Mouse (Mus musculus) embryonic stem cell, embryonic (primary cell): ENCODE measurements around the gene Skap1.

ENCODE experiments used
- CTCF ChIA-PET, 4 experiments: fragments of 300-600 bp in 2 of 4; fragments of 350-600 bp in 2 of 4; sonication (Branson Sonifier 250); formaldehyde crosslinking; loops; one replicate each; lab custom pipeline; 2022; ENCODE audit warnings: inconsistent platforms in 2 of 4; lab: Charles Lee
- POLR2A ChIA-PET, 4 experiments: fragments of 300-600 bp in 2 of 4; fragments of 350-600 bp in 2 of 4; sonication (Branson Sonifier 250); formaldehyde crosslinking; loops; one replicate each; lab custom pipeline; 2022; ENCODE audit warnings: antibody characterized with exemption in 4 of 4, inconsistent platforms in 1 of 4; lab: Charles Lee

The Skap1 gene

DNA sequence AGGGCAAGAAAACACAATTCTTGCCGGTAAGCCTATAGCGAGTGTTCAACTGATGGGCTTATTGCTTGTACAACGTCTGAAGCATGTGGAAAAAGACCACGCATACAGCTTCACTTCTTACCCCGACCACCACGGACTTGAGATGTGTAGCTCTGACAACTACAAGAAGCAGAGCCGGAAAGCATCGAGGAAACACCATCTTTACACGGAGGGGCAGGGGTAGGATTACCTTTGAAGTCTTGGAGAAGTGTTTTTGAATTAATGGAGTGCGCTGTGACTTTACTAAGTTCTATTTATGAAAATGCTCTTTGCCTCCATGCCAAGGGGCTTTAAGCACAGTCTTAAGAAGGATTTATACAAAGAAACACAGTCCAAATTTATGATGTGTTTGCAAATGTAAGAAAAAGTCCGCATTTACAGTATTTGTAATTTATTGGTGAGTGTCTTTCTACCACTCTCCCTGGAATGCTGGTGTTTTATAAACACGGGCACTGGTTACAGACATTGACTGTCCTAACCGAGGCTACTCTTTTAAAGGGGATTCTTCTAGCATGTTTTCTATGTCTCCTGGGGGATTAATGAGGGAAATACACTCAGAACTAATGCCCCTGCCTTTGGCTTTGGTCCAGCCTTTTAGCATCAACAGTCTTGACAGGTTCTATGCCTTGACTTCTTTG is 67.5 kb downstream of the Skap1 start:
- ChIA-PET POLR2A (interaction anchor here in 1 of 4 experiments (0.6 kb wide), 1 partner anchor 124 kb away, joined by 4 read pairs; no protein-coding TSS in a partner anchor), CTCF (interaction anchor here (0.6 to 1.3 kb wide), 9 partner anchors 93 to 484 kb away, joined by 3 to 10 read pairs (median 4); no protein-coding TSS in a partner anchor)

DNA sequence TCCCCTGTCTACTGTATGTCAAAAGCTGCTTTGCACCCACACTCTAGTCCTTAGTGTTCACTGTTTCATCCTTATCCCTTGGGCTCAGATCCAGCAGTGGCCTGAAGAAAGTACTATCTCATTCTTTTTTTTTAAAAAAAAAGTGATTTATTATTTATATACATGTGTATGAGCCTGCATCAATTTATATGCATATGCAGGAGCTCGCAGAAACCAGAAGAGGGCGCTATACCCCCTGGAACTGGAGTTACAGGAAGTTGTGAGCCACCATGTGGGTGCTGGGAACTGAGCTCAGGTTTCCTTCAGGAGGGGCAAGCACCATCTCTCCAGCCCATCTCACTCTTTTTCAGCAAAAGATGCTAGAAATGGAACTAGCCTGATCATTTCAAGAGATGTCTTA is 70.1 kb downstream of the Skap1 start:
- ChIA-PET CTCF (interaction anchor here (0.5 to 3.2 kb wide), 25 partner anchors 8 to 417 kb away, joined by 3 to 21 read pairs (median 4); partner anchors contain the start of gene Hoxb5 (in 2 of the 4)), POLR2A (interaction anchor here in 3 of 4 experiments (0.6 to 0.8 kb wide), 5 partner anchors 9 to 878 kb away, joined by 3 to 4 read pairs (median 3); no protein-coding TSS in a partner anchor)

DNA sequence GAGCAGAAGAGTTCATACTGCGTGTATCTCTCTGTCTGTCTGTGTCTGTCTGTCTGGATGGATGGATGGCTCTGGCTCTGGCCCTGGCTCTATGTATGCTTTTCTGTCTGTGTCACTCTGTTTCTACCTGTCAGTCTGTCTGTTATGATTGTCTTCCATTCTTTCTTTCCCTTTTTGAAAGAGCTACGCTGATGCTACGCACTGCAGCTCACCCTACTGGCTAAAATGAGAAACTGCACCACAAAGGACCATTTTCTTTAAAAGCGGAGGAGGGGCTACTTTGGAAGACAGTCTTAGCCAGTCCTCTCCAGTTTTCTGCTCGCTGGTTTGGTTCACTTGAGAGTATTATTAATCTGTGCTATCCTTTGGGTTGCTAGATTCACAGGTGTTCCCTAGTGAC is 71.8 kb downstream of the Skap1 start:
- ChIA-PET CTCF (interaction anchor here (0.5 to 3.2 kb wide), 37 partner anchors 9 to 326 kb away, joined by 3 to 21 read pairs (median 3); partner anchors contain the start of genes Hoxb5 (in 1 of the 4) and Hoxb9 (in 1 of the 4)), POLR2A (interaction anchor here (0.6 to 1.0 kb wide), 4 partner anchors 9 to 232 kb away, joined by 3 read pairs; no protein-coding TSS in a partner anchor)

DNA sequence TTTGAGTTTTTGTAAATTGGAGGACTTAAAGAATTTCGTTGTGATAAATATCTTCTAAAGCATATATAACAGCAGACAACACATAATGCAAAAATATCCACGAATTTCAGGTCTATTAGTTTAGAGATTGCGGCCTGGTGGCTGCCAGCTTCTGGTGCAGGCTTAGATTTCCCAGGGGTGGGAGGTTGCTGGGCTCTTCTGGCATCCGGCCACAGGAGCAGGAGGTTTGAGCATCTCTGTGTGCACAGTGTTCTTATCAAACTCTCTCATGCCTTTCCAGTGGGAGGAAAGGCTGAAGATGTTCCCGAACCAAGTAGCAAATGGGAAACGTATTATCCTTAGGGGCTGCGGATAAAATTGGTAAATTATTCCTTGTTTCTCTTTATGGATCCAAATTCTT is 77.6 kb downstream of the Skap1 start:
- ChIA-PET CTCF (interaction anchor here in 1 of 4 experiments (1.6 kb wide), 1 partner anchor 263 kb away, joined by 3 read pairs; no protein-coding TSS in a partner anchor), POLR2A (interaction anchor here in 3 of 4 experiments (0.6 to 0.7 kb wide), 4 partner anchors 42 to 186 kb away, joined by 3 to 15 read pairs (median 6); no protein-coding TSS in a partner anchor)

DNA sequence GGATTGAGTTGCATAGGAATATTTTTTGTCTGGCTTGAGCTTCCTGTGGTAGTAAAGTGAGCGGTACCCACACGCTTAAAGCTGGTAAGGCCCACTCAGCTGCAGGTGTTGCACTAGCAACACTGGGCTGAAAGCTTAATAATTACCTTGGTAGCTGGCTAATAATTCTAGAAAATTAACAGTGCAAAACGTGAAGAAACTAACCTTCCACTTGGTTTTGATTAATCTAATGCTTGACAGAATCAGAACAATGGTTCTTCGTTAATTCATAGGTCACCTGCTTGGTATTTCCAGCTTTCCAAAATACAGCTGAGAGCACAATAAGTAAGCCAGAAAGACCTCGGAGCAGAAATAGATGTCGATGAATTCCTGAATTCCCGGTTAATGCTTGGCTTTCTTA is 78.2 kb downstream of the Skap1 start:
- ChIA-PET POLR2A (interaction anchor here in 2 of 4 experiments (0.6 to 0.7 kb wide), 3 partner anchors 43 to 153 kb away, joined by 3 to 15 read pairs (median 7); no protein-coding TSS in a partner anchor), CTCF (interaction anchor here in 1 of 4 experiments (1.6 kb wide), 1 partner anchor 263 kb away, joined by 3 read pairs; no protein-coding TSS in a partner anchor)

DNA sequence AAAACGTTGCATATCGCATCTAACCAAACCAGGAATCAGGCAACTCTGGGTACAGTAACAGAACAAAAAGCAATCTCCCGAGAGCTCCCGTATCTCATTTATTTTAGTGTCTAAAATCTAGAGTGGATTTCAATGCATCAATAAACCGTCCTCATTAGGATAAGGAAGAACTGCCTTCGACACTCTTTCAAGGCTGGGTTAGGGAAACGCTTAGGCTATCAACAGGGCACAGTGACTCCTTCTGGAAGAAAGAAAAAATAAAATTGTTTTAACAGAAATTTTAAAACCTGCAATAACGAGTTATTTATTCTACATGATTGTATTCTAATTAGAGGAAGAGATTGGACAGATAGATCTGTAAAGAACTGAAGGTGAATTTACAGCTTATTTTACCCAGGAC is 82.0 kb downstream of the Skap1 start:
- ChIA-PET CTCF (interaction anchor here in 2 of 4 experiments (0.7 to 1.0 kb wide), 2 partner anchors 11 to 12 kb away, joined by 3 to 5 read pairs; no protein-coding TSS in a partner anchor), POLR2A (interaction anchor here in 1 of 4 experiments (1.0 kb wide), 1 partner anchor 24 kb away, joined by 3 read pairs; no protein-coding TSS in a partner anchor)

DNA sequence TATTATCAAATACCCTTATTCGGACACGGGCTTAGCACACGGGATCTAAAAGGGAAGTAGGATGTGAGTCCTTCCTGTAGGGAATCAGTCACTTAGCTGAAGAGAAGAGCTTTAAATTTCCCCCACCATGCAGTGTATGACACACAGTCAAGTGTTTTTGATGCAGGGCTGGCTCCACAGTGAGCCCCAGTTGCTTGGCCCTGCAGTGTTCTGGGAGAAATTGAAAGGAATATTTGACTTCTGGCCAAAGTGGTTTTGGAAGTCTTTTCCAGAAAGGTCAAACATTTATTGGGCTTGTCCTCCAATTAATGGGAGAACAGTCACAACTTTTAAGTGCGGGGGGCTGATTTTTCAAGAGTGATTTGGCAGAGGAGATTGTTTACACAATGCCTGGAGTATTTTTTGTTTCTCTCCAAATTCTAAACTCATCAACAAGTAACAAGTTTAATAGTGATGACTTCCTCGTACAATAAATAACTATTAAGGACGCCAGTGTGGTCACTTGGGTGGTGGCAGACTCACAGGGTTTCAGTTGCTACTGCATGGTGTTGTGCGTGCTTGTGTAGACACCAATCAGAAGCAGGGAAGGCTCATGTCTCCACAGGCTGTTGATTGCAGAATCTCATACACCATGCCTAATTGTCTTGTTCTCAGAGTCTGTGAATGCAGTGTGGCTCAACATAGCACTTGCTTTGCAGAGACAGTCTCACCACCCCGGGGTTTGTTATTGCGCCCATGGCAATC is 86.7 kb downstream of the Skap1 start:
- ChIA-PET CTCF (no interaction called here), POLR2A (interaction anchor here in 1 of 4 experiments (0.7 to 1.0 kb wide), 2 partner anchors 60 to 146 kb away, joined by 3 read pairs; no protein-coding TSS in a partner anchor)

DNA sequence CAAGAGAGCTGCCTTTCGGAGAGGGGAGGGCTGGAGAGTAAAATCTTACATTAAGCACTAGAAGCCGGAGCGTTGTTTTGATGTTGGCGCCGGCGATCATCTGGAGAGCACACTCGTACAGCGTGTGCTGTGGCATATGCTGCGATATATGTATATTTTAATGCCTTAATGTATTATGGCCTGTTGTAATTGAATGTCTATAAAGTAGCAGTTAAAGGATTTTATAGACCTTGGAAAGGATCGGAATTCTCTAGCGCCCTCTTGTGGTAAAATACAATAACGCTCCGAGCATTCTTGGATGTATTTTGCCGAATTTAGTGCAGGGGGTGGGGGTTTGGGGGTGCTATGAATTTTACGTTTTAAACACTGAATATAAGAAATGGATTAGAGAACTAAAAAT is 88.7 kb downstream of the Skap1 start:
- ChIA-PET POLR2A (interaction anchor here in 1 of 4 experiments (1.0 kb wide), 1 partner anchor 270 kb away, joined by 3 read pairs; no protein-coding TSS in a partner anchor), CTCF (interaction anchor here in 3 of 4 experiments (0.8 to 2.0 kb wide), 6 partner anchors 121 to 274 kb away, joined by 3 to 6 read pairs (median 3); no protein-coding TSS in a partner anchor)

DNA sequence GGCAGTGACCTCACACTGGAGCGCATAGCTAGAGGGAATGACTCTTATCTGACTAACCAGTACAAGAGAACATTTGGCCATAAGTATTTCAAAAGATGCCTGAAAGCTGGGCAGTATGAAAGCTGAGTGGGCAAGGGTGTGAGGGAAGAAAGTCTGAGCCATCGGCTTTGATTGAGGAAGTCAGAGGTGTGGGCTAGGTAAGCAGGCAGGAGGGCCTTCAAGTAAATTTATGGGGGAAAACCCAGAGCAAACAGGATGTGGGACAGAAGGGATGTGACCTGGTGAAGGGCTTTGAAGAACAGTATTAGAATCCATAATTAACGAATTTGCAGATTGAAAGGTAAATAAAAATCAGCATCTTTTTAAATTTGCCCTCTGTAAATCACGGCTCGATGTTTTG is 95.8 kb downstream of the Skap1 start:
- POLR2A ChIA-PET = no interaction called here
- CTCF ChIA-PET = interaction anchor here in 3 of 4 experiments (0.6 to 1.3 kb wide), 6 partner anchors 119 to 299 kb away, joined by 3 to 4 read pairs (median 3); no protein-coding TSS in a partner anchor

DNA sequence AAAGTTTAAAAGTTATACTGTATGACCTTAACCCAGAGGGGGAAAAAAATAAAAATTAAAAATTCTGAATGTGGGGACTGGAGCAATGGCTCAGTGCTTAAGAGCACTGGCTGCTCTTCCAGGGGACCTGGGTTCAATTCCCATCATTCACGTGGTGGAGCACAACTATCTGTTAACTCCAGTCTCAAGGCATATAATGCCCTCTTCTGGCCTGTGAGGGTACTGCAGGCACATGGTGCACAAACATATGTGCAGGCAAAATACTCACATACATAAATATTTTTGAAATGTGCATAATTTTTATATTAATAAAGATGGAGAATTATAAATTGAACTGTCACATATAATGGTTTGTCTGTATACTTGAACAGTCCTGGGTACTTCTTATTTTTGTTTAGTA is 99.7 kb downstream of the Skap1 start:
- POLR2A ChIA-PET = no interaction called here
- CTCF ChIA-PET = interaction anchor here in 2 of 4 experiments (0.5 to 0.7 kb wide), 2 partner anchors 56 to 128 kb away, joined by 3 read pairs; no protein-coding TSS in a partner anchor

DNA sequence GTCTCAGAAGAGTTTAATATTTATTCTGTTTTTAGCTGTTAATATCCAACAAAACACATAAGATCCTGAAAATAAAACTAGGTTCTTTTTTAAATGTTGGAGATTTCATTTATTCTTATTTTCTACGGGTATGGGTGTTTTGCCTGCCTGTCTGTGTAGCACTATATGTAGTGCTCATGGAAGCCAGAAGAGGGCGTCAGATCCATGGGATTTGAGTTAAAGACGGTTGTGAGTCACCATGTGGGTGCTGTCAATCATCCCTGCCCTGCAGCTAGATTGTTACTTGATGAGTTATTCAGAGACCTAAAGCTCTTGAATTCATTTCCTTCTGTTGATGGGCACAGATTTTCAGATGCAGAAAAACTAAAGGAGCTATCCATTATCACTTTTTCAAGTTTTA is 108.1 kb downstream of the Skap1 start:
- POLR2A ChIA-PET = interaction anchor here in 3 of 4 experiments (0.6 to 1.2 kb wide), 5 partner anchors 37 to 530 kb away, joined by 3 to 5 read pairs (median 4); partner anchors contain the start of gene Snx11 (in 1 of the 3)
- CTCF ChIA-PET = interaction anchor here (0.6 to 1.8 kb wide), 10 partner anchors 30 to 1091 kb away, joined by 3 to 10 read pairs (median 4); no protein-coding TSS in a partner anchor

DNA sequence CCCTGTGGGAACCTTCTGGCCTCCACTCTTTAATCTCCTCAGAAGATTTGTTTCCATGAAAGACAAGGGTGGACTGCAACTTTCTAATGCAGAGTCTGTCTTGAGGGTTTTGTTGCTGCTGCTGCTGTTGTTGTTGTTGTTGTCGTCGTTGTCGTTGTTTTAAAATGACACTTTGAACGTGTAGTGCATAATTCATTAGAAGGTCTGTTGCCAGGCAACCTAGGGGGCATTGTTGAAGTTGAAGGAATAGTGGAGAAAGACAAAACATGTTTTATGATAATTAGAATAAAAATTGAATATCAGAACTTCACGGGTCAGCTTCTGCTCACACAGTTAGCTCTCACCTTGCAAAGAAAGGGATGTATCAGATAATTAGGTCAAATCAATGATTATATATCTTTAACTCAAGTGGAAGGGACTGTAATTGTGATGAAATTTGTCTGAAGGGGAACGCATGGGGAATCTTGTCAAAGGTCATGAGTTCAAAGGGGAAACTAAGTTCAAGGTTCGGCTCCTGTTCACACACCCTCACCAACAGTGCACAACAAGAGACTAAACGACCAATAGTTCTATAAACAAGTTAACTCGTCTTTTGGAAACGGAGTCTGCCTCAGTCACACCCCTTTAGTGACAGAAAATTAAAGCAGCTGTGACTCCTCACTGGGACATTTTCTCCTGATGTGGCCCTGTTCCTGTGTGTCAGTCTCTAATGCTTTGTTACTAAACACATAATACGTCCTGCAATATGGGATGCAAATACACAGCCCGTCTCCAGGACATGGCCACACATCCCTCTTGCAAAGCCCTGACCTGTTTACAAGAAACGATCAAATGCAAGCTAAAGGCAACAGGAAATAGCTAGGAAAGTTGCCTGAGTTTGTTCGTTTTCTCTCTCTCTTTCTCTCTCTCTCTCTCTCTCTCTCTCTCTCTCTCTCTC is 112.4 kb downstream of the Skap1 start:
- ChIA-PET CTCF (interaction anchor here in 2 of 4 experiments (0.5 to 0.8 kb wide), 4 partner anchors 40 to 322 kb away, joined by 3 to 8 read pairs (median 5); no protein-coding TSS in a partner anchor), POLR2A (interaction anchor here in 1 of 4 experiments (0.6 kb wide), 1 partner anchor 119 kb away, joined by 3 read pairs; no protein-coding TSS in a partner anchor)

DNA sequence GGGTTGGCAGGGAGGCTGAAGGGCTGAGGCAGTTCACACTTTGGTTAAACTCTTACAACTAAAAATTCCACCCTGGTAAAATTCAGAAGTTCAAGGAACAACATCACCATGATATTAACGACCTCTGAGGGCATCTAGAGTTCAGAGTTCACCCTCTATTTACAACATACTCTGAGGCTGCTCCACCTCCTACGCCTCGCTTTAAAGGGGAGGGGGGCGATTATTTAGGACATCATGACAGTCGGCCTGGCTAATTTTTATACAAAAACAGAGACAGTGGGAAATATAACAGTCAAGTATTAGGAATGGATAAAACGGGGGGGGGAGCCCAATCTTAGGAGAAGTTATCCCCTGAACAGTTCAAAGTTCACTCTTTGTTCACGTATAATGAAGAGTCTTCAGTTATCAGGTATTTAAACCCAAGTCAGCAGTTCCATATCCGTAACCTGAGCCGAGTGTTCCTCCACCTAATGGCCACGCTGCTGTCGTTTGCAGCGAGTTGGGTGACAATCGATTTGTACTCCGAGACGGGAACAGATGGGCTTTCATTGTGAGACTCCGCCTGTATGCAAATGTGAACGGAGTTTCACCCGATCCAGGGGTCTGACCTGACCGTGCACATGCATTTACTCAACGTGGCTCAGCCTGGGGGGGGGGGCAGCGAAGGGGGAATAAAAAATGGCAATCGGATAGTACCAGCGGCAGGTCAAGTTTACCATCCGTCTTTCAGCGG is 114.3 kb downstream of the Skap1 start:
- POLR2A ChIA-PET = interaction anchor here in 1 of 4 experiments (1.0 kb wide), 1 partner anchor 11 kb away, joined by 3 read pairs; no protein-coding TSS in a partner anchor
- CTCF ChIA-PET = no interaction called here

DNA sequence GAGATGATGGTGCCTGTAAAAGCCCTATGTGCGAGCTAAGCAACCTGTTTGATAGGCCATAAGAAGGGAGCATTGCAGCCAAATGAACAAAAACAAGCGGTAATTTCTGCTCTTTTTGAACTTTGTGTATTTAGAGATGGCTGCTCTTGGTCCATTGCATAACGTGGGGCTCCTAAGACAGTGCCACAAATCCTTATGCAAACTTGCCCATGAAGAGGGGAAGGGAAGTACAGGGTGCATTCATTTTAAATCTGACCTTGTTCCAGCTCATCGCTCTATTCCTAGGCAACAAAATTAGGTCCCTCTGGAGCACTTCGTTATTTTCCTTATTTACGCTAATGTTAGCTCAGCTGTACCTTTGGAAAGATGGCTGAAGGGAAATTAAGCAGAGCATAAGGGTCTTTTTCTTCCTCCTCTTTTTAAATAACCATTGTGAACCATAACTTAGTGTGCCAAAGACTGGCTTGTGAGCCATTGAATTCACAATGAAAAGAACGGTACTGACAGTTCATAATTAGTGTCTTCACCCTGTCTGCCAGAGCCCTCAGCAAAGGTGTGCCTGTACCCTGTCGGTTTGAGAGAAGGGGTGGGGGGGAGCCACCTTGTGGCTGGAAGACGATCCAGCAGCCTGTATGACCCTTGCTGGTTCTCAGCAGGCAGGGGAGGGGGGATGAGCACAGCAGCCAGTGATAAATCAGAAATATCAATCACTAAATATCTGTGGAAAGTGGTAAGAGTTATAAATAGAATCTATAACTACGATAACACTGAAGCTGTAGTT is 117.4 kb downstream of the Skap1 start:
- ChIA-PET CTCF (interaction anchor here in 3 of 4 experiments (0.6 to 1.5 kb wide), 6 partner anchors 13 to 303 kb away, joined by 3 to 5 read pairs (median 3); no protein-coding TSS in a partner anchor), POLR2A (interaction anchor here in 2 of 4 experiments (0.6 to 0.7 kb wide), 2 partner anchors 12 to 22 kb away, joined by 3 read pairs; no protein-coding TSS in a partner anchor)

DNA sequence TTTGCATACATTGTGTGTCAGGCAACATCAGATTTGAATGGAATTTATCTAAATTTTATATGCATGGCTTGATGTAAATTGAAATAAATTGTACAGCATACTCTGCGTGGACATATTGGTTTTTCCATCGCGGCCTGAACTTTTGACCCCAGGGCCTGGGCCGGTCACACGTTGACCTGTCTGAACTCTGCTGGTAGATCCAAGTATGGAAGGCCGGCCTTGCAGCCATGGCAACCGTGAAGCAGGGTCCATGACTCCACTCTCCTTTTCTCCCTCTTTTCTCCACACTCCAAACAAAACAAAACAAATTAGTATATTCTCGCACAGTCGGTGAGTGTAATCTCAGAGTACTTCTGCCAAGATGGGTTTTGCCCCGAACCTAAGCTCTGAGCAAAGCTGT is 118.2 kb downstream of the Skap1 start:
- ChIA-PET POLR2A (no interaction called here), CTCF (interaction anchor here in 2 of 4 experiments (0.6 to 1.5 kb wide), 2 partner anchors 19 to 242 kb away, joined by 3 to 4 read pairs; no protein-coding TSS in a partner anchor)
